In the genomic region with DNA sequence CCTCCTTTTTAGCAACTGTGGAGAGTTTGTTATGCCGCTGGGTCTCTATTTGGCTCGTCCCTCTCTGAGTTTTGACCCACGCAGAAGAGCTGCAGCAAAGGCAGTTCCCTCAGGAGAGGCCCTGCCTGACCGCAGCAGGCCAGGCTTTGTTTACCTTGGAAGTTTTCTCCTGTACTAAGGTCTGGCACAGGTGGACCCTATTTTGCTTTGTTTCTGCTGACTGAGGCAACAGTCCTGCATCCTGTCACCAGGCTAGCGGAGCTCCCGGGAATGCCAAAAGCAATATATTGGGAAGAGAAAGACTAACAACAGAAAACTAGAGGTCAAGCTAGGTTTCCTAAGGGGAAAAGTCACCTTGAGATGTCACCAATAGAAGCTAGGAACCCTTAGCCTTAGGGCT, we compare ENCODE assay signal across 15 mouse cellular contexts. TPM values are rescaled to one million over a fixed set of nuclear protein-coding genes. Genes with fewer than 3 reads are reported as not detected.
"Had no signal": no experiment of that assay in that cellular context is flagged by ENCODE, and none has a peak within 500 bp of the region (broad histone marks: within the 10 kb centered on the region; RNA-seq: fewer than 3 reads in every experiment).

No protein-coding gene starts in this region.

- H3K36me3 ChIP-seq: liver, embryonic 15.5 days; midbrain, embryonic 10.5 days; midbrain, embryonic 15.5 days had no signal

- H3K4me1 ChIP-seq: liver, embryonic 15.5 days; midbrain, embryonic 15.5 days had no signal

- DNase-seq: kidney, postnatal 10 days; kidney, postnatal 4 days; liver; lung, adult 2 months; lung, postnatal 4 days; right cerebral cortex, adult 18-20 months; right cerebral cortex, postnatal 25 days; thymus, postnatal 4 days had no signal

- H3K27ac ChIP-seq: layer of hippocampus, adult 2 months; limb, embryonic 12.5 days; liver, embryonic 15.5 days; midbrain, embryonic 10.5 days; midbrain, embryonic 15.5 days had no signal

- H3K4me2 ChIP-seq: limb, embryonic 12.5 days; liver, embryonic 15.5 days; midbrain, embryonic 15.5 days had no signal

- H3K27me3 ChIP-seq: limb, embryonic 12.5 days; liver, embryonic 15.5 days; midbrain, embryonic 15.5 days had no signal

- ATAC-seq: lung, postnatal 0 days; midbrain, embryonic 15.5 days had no signal

- H3K9ac ChIP-seq: limb, embryonic 12.5 days; liver, embryonic 15.5 days; midbrain, embryonic 15.5 days had no signal

- H3K4me3 ChIP-seq: layer of hippocampus, adult 2 months; limb, embryonic 12.5 days; liver, embryonic 15.5 days; midbrain, embryonic 10.5 days; midbrain, embryonic 15.5 days had no signal

- H3K9me3 ChIP-seq: limb, embryonic 12.5 days; liver, embryonic 15.5 days; midbrain, embryonic 10.5 days; midbrain, embryonic 15.5 days had no signal

RNA-seq across cellular contexts. Expression of a gene that starts 29.8 kb away (rescaled TPM):
- total RNA-seq: megakaryocyte, adult 5-6 weeks had no signal
